Comparison of ENCODE assay signal across 8 mouse cellular contexts in the genomic region with DNA sequence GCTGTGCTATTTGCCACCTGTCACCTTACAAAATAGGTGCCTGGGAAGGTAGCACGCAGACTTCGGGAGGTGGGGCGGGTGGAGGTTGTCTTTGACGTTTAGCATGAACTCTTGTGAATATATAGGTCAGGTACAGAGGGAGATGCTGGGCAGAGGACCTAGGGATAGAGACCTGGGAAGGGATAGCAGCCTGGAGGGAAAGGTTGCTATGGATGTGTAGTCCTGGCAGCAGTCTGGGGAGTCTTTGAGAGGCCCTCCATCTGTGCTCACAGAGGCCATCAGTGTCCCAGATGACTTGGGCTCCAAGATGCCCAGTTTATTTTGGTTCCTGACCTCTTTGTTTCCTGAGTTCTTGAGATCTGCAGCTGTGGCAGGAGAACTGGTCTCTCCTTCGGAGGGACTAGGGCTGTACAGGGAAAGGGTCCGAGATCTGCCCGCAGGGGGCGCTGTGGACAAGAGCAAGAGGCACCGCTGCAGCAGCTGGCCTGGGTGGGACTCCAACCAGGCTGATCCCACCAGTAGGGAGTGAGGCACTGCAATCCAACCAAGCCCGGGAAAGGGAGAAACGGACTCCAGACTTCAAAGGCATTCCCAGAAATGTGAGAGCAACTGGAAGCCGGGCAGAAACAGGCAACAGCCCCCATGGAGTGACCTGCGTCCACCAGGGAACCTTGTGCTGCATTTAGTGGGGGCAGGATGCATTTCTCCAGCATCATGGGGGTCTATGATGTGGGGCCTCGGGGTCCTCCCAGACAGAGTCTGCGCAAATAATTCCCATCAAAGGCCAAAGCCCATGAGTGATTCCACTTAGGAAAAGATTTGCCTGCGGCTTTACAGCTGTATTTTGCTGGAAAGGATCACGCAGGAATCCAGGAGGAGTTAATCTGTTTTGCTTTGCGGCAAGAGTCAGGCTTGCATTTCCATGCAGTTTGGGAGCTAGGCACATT.
A peak's percentile ranks its signal among the peaks of the same experiment; 100 is the strongest.
DNase-seq lines count a peak whose midpoint lies in the region; ATAC-seq lines count a peak whose summit lies in the region.

No protein-coding gene starts in this region.

- H3K27me3 ChIP-seq in intestine, embryonic 15.5 days (replicated peaks), result no peaks in the 10 kb centered on the region; the same call in 1 of the 2 replicates
- peaks cover 6% of the 10 kb centered on the region; the same call in 1 of the 2 replicates for H3K27me3 ChIP-seq in midbrain, embryonic 16.5 days (ENCODE audit: control insufficient read depth, insufficient read depth, low read depth, low read length)

- peak; percentile 89 for ATAC-seq in intestine, embryonic 15.5 days
- ATAC-seq in midbrain, embryonic 16.5 days, result peak; percentile 93
- no peak for ATAC-seq in activated CD4-positive, CD25-positive, alpha-beta regulatory T cell, adult 4 months

- 30% methylated on average over 18 of the region's 18 CpGs for WGBS in intestine, embryonic 15.5 days
- WGBS in midbrain, embryonic 16.5 days, result 22% methylated on average over 18 of the region's 18 CpGs

- peak overlapping the region; percentile 37 for H3K4me2 ChIP-seq in intestine, embryonic 15.5 days (replicated peaks)
- no peak overlapping the region for H3K4me2 ChIP-seq in midbrain, embryonic 16.5 days (ENCODE audit: low read length)

- H3K9ac ChIP-seq in intestine, embryonic 15.5 days, result no peak overlapping the region
- no peak overlapping the region for H3K9ac ChIP-seq in midbrain, embryonic 16.5 days (ENCODE audit: low read depth, low read length)

- peak; percentile 68 for DNase-seq in WW6 (ENCODE audit: low read depth, low spot score)
- peak; percentile 51 to 76 for DNase-seq in cerebellum, postnatal 25 days
- DNase-seq in gastrocnemius, adult 8-10 months (ENCODE audit: low spot score in 2 of 2), result peak; percentile 41 to 54
- DNase-seq in left cerebral cortex, postnatal 4 days, result peak; percentile 94
- DNase-seq in spleen, postnatal 10 days (ENCODE audit: low spot score in 2 of 2), result peak; percentile 62 to 86

- no peaks in the 10 kb centered on the region for H3K9me3 ChIP-seq in intestine, embryonic 15.5 days
- H3K9me3 ChIP-seq in midbrain, embryonic 16.5 days (replicated peaks; ENCODE audit: control insufficient read depth, low read length, poor library complexity, severe bottlenecking), result no peaks in the 10 kb centered on the region

- peaks cover 4% of the 10 kb centered on the region; the same call in 1 of the 2 replicates for H3K4me1 ChIP-seq in intestine, embryonic 15.5 days (replicated peaks)
- peaks cover 5% of the 10 kb centered on the region for H3K4me1 ChIP-seq in midbrain, embryonic 16.5 days (ENCODE audit: control insufficient read depth, insufficient read depth, low read length)

- H3K4me3 ChIP-seq in intestine, embryonic 15.5 days (replicated peaks), result no peak overlapping the region
- H3K4me3 ChIP-seq in midbrain, embryonic 16.5 days (ENCODE audit: low read depth, low read length), result no peak overlapping the region

- intact Hi-C loops in left cerebral cortex, postnatal 4 days (cut with DNase I), result no loop called here

- peak overlapping the region; percentile 51; the same call in 1 of the 2 replicates for H3K27ac ChIP-seq in intestine, embryonic 15.5 days
- H3K27ac ChIP-seq in midbrain, embryonic 16.5 days (ENCODE audit: low read length), result peak overlapping the region; percentile 5; the same call in 1 of the 2 replicates

- no peaks in the 10 kb centered on the region for H3K36me3 ChIP-seq in intestine, embryonic 15.5 days
- H3K36me3 ChIP-seq in midbrain, embryonic 16.5 days (ENCODE audit: control insufficient read depth, insufficient read depth, low read length), result no peaks in the 10 kb centered on the region
